Mouse (Mus musculus): ENCODE measurements around the gene Slc4a1ap. TPM values are rescaled to one million over a fixed set of nuclear protein-coding genes. Genes with fewer than 3 reads are reported as not detected.
A peak's percentile ranks its signal among the peaks of the same experiment; 100 is the strongest.

Gene Slc4a1ap
- polyA plus RNA-seq, 1 experiment = 23.3 TPM

DNA sequence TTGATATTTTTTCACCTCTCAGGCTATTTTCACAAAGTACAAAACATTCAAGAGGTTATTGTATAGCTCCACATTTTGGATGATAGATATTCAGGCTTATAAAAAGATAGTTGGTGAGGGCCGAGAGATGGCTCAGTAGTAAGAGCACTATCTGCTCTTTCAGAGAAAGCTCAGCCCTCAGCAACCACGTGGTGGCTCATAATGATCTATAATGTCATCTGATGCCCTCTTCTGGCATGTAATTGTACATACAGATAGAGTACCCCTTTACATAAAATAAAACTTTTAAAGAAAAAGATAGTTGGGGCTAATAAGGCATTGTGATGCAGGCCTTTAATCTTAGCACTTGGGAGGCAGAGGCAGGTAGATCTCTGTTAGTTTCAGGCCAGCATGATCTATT lies 1.8 kb downstream of the Slc4a1ap start:
- Histone ChIP-seq H3K27ac (ENCODE audit: control insufficient read depth, insufficient read depth, low read length) (no peak overlapping the region), H3K36me3 (ENCODE audit: control insufficient read depth, insufficient read depth, low read length) (peaks cover 33% of the 10 kb centered on the region), H3K27me3 (ENCODE audit: control insufficient read depth, insufficient read depth, low read length) (no peaks in the 10 kb centered on the region), H3K4me3 (ENCODE audit: control insufficient read depth, insufficient read depth, low read length) (no peak overlapping the region), H3K4me1 (replicated peaks; ENCODE audit: control insufficient read depth, insufficient read depth, low read length) (peaks cover 6% of the 10 kb centered on the region)
- no peak for DNase-seq
- 30% methylated on average over 2 of the region's 2 CpGs for WGBS
- no peak for TF ChIP-seq CTCF (IDR thresholded peaks at IDR 0.05; ENCODE audit: borderline replicate concordance, control insufficient read depth, extremely low read depth, insufficient read depth, low read length, poor library complexity)
- no peak for TF ChIP-seq POLR2A (IDR thresholded peaks at IDR 0.05; ENCODE audit: control insufficient read depth, extremely low read depth, insufficient read depth, low read length, poor library complexity)

DNA sequence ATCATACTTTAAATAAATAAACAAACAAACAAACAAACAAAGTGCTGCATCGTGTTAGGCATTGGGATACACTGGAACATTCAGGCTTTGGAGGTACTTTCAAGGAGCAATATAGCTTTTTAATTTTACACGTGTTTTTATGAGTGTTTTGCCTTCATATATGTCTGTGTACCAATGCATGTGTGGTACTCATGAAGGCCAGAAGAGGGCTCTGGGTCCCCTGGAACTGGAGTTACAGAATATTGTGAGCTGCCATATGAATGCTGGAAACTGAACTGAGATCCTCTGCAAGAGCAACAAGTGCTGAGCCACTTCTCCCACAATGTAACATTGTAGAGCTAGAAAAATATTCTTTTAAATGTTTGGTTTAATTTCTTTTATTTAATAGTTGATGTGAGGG lies 8.4 kb downstream of the Slc4a1ap start:
- no peak for DNase-seq
- Histone ChIP-seq H3K27ac (ENCODE audit: control insufficient read depth, insufficient read depth, low read length) (no peak overlapping the region), H3K4me1 (replicated peaks; ENCODE audit: control insufficient read depth, insufficient read depth, low read length) (no peaks in the 10 kb centered on the region), H3K27me3 (ENCODE audit: control insufficient read depth, insufficient read depth, low read length) (no peaks in the 10 kb centered on the region), H3K4me3 (ENCODE audit: control insufficient read depth, insufficient read depth, low read length) (no peak overlapping the region), H3K36me3 (ENCODE audit: control insufficient read depth, insufficient read depth, low read length) (peaks cover 63% of the 10 kb centered on the region)
- WGBS = 93% methylated on average over 2 of the region's 2 CpGs
- TF ChIP-seq CTCF (IDR thresholded peaks at IDR 0.05; ENCODE audit: borderline replicate concordance, control insufficient read depth, extremely low read depth, insufficient read depth, low read length, poor library complexity) (no peak), POLR2A (IDR thresholded peaks at IDR 0.05; ENCODE audit: control insufficient read depth, extremely low read depth, insufficient read depth, low read length, poor library complexity) (no peak)

DNA sequence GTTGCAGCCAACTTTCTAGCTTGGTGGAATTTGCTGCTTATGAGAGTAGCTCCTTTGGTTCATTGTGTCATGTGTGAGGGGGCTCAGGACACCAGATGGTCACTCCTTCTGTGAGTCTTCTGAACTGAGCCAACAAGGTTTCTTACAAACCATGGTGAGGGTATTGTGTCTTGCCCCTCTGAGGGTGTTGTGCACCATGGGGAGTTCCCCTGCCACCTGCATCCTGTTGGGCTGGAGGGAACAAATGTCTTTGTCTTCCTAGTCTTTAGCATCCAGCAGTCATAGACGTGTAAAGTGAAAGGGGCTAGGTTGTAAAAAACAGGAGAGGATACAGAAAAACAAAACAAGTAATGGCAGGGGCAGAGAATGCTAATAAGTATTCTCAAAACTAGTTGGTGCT lies 32.6 kb downstream of the Slc4a1ap start:
- Histone ChIP-seq H3K4me1 (replicated peaks; ENCODE audit: control insufficient read depth, insufficient read depth, low read length) (no peaks in the 10 kb centered on the region), H3K27me3 (ENCODE audit: control insufficient read depth, insufficient read depth, low read length) (no peaks in the 10 kb centered on the region), H3K27ac (ENCODE audit: control insufficient read depth, insufficient read depth, low read length) (no peak overlapping the region), H3K4me3 (ENCODE audit: control insufficient read depth, insufficient read depth, low read length) (no peak overlapping the region), H3K36me3 (ENCODE audit: control insufficient read depth, insufficient read depth, low read length) (0 out of 2 replicates have a peak, but pooled peaks cover 3% of the 10 kb centered on the region)
- 26% methylated on average over 1 of the region's 1 CpGs for WGBS
- TF ChIP-seq POLR2A (IDR thresholded peaks at IDR 0.05; ENCODE audit: control insufficient read depth, extremely low read depth, insufficient read depth, low read length, poor library complexity) (no peak), CTCF (IDR thresholded peaks at IDR 0.05; ENCODE audit: borderline replicate concordance, control insufficient read depth, extremely low read depth, insufficient read depth, low read length, poor library complexity) (no peak)
- DNase-seq = no peak

DNA sequence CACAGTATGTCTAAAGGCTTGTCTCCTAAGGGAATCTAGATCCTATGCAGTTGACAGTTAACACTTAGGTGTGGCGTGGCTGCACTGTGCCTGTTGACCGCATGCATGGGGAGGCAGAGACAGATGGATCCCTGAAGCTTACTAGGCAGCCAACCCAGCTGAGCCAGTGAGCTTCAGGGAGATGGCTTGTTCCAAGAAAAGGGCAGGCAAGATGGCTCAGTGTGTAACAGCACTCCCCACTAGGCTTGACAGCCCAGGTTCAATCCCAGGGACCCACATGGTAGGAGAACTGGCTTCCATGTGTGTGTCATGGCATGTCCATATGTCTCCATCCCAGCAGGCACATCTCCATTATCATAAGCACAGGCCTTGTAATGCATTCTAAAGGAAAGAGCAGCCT lies 33.6 kb downstream of the Slc4a1ap start:
- Histone ChIP-seq H3K27ac (ENCODE audit: control insufficient read depth, insufficient read depth, low read length) (no peak overlapping the region), H3K4me3 (ENCODE audit: control insufficient read depth, insufficient read depth, low read length) (no peak overlapping the region), H3K27me3 (ENCODE audit: control insufficient read depth, insufficient read depth, low read length) (no peaks in the 10 kb centered on the region), H3K36me3 (ENCODE audit: control insufficient read depth, insufficient read depth, low read length) (no peaks in the 10 kb centered on the region), H3K4me1 (replicated peaks; ENCODE audit: control insufficient read depth, insufficient read depth, low read length) (no peaks in the 10 kb centered on the region)
- WGBS = 97% methylated on average over 2 of the region's 2 CpGs
- DNase-seq = no peak
- TF ChIP-seq CTCF (IDR thresholded peaks at IDR 0.05; ENCODE audit: borderline replicate concordance, control insufficient read depth, extremely low read depth, insufficient read depth, low read length, poor library complexity) (no peak), POLR2A (IDR thresholded peaks at IDR 0.05; ENCODE audit: control insufficient read depth, extremely low read depth, insufficient read depth, low read length, poor library complexity) (no peak)

DNA sequence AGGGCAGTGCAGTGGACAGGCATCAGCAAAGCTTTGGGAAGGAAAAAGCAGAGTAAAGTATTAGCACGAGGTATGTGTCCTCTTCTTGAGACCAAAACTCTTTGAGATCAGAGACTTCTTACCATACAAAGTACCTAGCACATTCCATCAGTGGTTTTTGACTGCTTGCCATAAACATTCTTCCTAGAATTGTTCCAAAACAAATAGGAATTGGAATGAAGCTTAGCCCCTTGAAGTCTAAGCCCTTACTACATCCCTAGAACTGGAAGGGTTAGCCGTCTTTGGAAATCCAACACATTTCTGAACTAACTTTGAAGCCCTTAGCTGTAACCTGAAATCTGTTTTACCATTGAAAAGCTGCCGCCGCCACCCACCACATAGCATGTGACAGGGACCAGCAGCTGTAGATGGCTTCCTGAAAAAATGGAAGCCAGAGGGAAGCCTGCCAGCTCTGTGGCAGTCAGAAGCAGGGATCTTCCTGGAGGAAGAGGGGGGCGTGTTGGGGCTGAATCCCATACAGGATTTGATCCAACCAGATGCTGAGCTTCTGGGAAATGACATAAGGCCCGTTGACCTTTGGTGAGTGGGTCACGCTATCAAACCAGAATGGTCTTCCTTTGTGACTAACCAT lies 35.4 kb downstream of the Slc4a1ap start:
- DNase-seq = no peak
- no peaks in the 10 kb centered on the region for H3K4me1 ChIP-seq (replicated peaks; ENCODE audit: control insufficient read depth, insufficient read depth, low read length)
- no peaks in the 10 kb centered on the region for H3K36me3 ChIP-seq (ENCODE audit: control insufficient read depth, insufficient read depth, low read length)
- TF ChIP-seq POLR2A (IDR thresholded peaks at IDR 0.05; ENCODE audit: control insufficient read depth, extremely low read depth, insufficient read depth, low read length, poor library complexity) (no peak), CTCF (IDR thresholded peaks at IDR 0.05; ENCODE audit: borderline replicate concordance, control insufficient read depth, extremely low read depth, insufficient read depth, low read length, poor library complexity) (no peak)
- no peaks in the 10 kb centered on the region for H3K27me3 ChIP-seq (ENCODE audit: control insufficient read depth, insufficient read depth, low read length)
- 95% methylated on average over 7 of the region's 7 CpGs for WGBS
- no peak overlapping the region for H3K4me3 ChIP-seq (ENCODE audit: control insufficient read depth, insufficient read depth, low read length)
- H3K27ac ChIP-seq (ENCODE audit: control insufficient read depth, insufficient read depth, low read length) = no peak overlapping the region

DNA sequence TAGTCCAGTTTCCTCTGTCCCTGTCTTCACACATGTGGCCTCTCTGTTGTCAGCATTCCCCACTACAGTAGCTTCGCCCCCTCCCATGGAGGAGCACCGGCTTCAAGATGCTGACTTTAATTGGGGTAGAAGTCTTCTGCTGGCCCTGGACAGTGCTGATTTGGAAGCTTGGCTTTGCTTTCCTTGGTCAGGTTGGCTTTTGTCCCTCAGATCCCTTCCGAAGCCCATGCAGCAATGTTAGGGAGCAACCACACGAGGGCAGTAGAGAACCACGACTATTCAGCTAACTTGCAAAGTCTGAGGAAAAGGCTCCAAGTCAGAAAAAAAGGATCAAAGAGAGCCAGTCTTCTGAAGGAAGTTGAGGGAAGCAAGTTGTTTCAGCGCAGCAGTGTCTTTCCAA lies 36.7 kb downstream of the Slc4a1ap start:
- TF ChIP-seq POLR2A (IDR thresholded peaks at IDR 0.05; ENCODE audit: control insufficient read depth, extremely low read depth, insufficient read depth, low read length, poor library complexity) (no peak), CTCF (IDR thresholded peaks at IDR 0.05; ENCODE audit: borderline replicate concordance, control insufficient read depth, extremely low read depth, insufficient read depth, low read length, poor library complexity) (0 out of 2 replicates have a peak, but pooled peaks have one; percentile 43)
- Histone ChIP-seq H3K27me3 (ENCODE audit: control insufficient read depth, insufficient read depth, low read length) (no peaks in the 10 kb centered on the region), H3K27ac (ENCODE audit: control insufficient read depth, insufficient read depth, low read length) (no peak overlapping the region), H3K4me1 (replicated peaks; ENCODE audit: control insufficient read depth, insufficient read depth, low read length) (no peaks in the 10 kb centered on the region), H3K4me3 (ENCODE audit: control insufficient read depth, insufficient read depth, low read length) (no peak overlapping the region), H3K36me3 (ENCODE audit: control insufficient read depth, insufficient read depth, low read length) (no peaks in the 10 kb centered on the region)
- peak; percentile 57 for DNase-seq
- 22% methylated on average over 6 of the region's 6 CpGs for WGBS

DNA sequence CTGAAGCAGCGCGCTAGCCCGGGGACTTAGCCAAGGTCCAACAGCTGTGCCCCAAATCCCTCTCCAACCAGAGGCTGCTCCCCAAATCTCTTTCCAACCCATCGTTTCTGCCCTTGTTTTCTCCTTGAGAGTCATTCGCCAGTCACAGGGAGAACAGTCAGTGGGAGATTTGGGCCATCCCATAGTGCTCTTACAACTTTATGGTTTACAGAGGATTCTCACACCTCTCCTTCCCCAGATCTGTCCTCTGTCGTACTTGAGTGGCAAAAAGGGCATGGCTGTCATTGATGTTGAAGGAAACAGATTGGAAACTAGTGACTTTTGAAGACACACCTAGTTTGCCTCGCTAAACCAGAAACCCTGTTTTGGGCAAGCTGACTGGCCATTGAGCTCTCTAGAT lies 37.1 kb downstream of the Slc4a1ap start:
- H3K4me1 ChIP-seq (replicated peaks; ENCODE audit: control insufficient read depth, insufficient read depth, low read length) = no peaks in the 10 kb centered on the region
- H3K27ac ChIP-seq (ENCODE audit: control insufficient read depth, insufficient read depth, low read length) = no peak overlapping the region
- TF ChIP-seq CTCF (IDR thresholded peaks at IDR 0.05; ENCODE audit: borderline replicate concordance, control insufficient read depth, extremely low read depth, insufficient read depth, low read length, poor library complexity) = no peak
- no peak for TF ChIP-seq POLR2A (IDR thresholded peaks at IDR 0.05; ENCODE audit: control insufficient read depth, extremely low read depth, insufficient read depth, low read length, poor library complexity)
- 63% methylated on average over 7 of the region's 7 CpGs for WGBS
- H3K4me3 ChIP-seq (ENCODE audit: control insufficient read depth, insufficient read depth, low read length) = no peak overlapping the region
- no peaks in the 10 kb centered on the region for H3K27me3 ChIP-seq (ENCODE audit: control insufficient read depth, insufficient read depth, low read length)
- no peaks in the 10 kb centered on the region for H3K36me3 ChIP-seq (ENCODE audit: control insufficient read depth, insufficient read depth, low read length)
- no peak for DNase-seq

All from thymus, adult 2 months (tissue).